Mouse (Mus musculus): Measurements from ENCODE around the gene Serp2. TPM values are rescaled to one million over a fixed set of nuclear protein-coding genes. Genes with fewer than 3 reads are reported as not detected.
A peak's percentile ranks its signal among the peaks of the same experiment; 100 is the strongest.

The Serp2 gene
- polyA plus RNA-seq, 1 experiment, result 1.0 TPM

DNA sequence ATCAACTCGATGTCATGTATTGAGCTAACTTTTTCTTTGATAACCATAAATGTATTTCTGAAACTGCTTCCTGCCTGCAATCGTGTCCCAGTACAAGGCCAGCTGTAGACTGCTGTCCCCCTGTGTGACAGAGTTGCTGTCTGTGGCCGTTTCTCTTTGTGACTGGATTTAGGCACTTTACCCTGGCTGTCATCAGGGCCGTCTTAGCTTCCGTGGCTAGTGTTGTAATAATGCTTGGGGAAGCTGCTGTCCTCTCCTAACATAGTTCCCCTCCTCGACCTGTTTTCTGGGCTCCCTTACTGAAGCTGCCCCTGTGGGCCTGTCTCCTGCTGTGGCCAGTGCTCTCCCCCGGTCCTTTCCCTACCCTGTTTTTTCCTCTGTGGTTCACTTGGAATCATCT lies 58.5 kb downstream of the Serp2 start:
- Histone ChIP-seq H3K4me3 (ENCODE audit: insufficient read depth, low read depth, low read length) (no peak overlapping the region), H3K4me1 (ENCODE audit: control insufficient read depth, insufficient read depth, low read length) (peaks cover 6% of the 10 kb centered on the region; the same call in 1 of the 2 replicates), H3K27ac (ENCODE audit: insufficient read depth, low read depth, low read length) (no peak overlapping the region), H3K36me3 (ENCODE audit: control insufficient read depth, insufficient read depth, low read length) (no peaks in the 10 kb centered on the region), H3K27me3 (replicated peaks; ENCODE audit: control insufficient read depth, insufficient read depth, low read length) (no peaks in the 10 kb centered on the region)
- no peak for DNase-seq
- TF ChIP-seq POLR2A (IDR thresholded peaks at IDR 0.05; ENCODE audit: low read depth, low read length), result no peak
- no peak for TF ChIP-seq CTCF (conservative IDR thresholded peaks at IDR 0.05; ENCODE audit: insufficient read depth, insufficient read length, low read depth, low read length)
- 57% methylated on average over 7 of the region's 7 CpGs for WGBS

DNA sequence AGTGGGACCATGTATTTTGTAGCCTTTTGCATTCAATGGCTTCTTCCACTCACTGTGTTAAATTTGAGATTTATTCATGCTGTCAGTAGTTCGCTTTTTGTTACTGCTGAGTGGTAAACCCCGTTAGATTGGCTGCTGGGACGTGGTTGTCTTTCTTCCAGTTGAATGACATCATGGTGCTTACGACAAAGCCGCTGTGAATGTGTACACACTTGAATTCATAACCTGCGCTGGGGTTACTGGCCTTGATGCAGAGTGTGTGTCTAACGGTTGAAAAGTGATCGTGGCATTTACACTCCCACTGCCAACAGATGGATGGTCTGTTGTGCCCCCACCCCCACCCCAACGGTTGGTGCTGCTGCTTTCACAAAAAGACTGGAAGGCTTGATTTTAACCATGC lies 59.5 kb downstream of the Serp2 start:
- Histone ChIP-seq H3K36me3 (ENCODE audit: control insufficient read depth, insufficient read depth, low read length) (no peaks in the 10 kb centered on the region), H3K27ac (ENCODE audit: insufficient read depth, low read depth, low read length) (no peak overlapping the region), H3K4me1 (ENCODE audit: control insufficient read depth, insufficient read depth, low read length) (peaks cover 6% of the 10 kb centered on the region; the same call in 1 of the 2 replicates), H3K27me3 (replicated peaks; ENCODE audit: control insufficient read depth, insufficient read depth, low read length) (no peaks in the 10 kb centered on the region), H3K4me3 (ENCODE audit: insufficient read depth, low read depth, low read length) (no peak overlapping the region)
- no peak for DNase-seq
- no peak for TF ChIP-seq CTCF (conservative IDR thresholded peaks at IDR 0.05; ENCODE audit: insufficient read depth, insufficient read length, low read depth, low read length)
- 81% methylated on average over 9 of the region's 9 CpGs for WGBS

DNA sequence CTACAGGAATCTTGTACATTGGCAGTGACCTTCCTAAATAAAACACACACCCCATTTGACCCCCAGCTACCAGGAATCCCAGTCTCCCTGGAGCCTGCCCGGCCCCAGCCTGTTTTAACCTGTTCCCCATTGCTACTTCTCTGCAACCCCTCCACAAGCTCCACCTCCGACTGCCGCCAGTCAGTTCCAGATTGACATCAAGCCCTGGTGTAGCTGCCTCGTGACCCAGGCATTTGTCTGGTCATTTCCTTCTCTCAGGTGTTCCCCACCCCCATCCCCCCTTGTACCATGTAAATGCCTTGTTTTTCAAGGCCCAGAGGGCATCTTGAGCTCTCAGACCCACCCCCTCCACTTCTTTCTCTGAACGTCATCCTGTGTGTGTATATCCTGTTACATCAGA lies 61.7 kb downstream of the Serp2 start:
- Histone ChIP-seq H3K27me3 (replicated peaks; ENCODE audit: control insufficient read depth, insufficient read depth, low read length) (no peaks in the 10 kb centered on the region), H3K36me3 (ENCODE audit: control insufficient read depth, insufficient read depth, low read length) (no peaks in the 10 kb centered on the region), H3K4me1 (ENCODE audit: control insufficient read depth, insufficient read depth, low read length) (peaks cover 1% of the 10 kb centered on the region; the same call in 1 of the 2 replicates), H3K4me3 (ENCODE audit: insufficient read depth, low read depth, low read length) (no peak overlapping the region), H3K27ac (ENCODE audit: insufficient read depth, low read depth, low read length) (peak overlapping the region; percentile 1; the same call in 1 of the 2 replicates)
- 41% methylated on average over 5 of the region's 5 CpGs for WGBS
- TF ChIP-seq CTCF (conservative IDR thresholded peaks at IDR 0.05; ENCODE audit: insufficient read depth, insufficient read length, low read depth, low read length), result no peak
- no peak for TF ChIP-seq POLR2A (IDR thresholded peaks at IDR 0.05; ENCODE audit: low read depth, low read length)
- DNase-seq, result peak; percentile 51

DNA sequence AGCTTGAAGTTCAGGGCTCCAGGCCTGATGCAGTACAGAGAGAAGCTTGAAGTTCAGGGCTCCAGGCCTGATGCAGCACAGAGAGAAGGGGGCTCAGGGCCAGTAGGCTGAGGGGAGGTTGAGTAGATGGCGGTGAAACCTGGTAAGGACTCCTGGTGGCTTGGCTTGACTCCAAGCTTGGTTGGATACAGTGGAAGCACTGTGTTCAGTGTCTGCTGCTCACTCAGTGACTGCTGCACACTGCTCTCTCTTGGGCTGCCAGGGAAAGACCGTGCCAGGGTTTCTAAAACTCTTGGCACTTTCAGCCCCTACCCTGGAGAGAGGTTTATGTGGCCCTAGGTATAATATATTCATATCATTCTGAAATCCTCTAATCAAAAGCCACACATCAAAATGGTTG lies 67.6 kb downstream of the Serp2 start:
- TF ChIP-seq CTCF (conservative IDR thresholded peaks at IDR 0.05; ENCODE audit: insufficient read depth, insufficient read length, low read depth, low read length) (no peak), POLR2A (IDR thresholded peaks at IDR 0.05; ENCODE audit: low read depth, low read length) (no peak)

DNA sequence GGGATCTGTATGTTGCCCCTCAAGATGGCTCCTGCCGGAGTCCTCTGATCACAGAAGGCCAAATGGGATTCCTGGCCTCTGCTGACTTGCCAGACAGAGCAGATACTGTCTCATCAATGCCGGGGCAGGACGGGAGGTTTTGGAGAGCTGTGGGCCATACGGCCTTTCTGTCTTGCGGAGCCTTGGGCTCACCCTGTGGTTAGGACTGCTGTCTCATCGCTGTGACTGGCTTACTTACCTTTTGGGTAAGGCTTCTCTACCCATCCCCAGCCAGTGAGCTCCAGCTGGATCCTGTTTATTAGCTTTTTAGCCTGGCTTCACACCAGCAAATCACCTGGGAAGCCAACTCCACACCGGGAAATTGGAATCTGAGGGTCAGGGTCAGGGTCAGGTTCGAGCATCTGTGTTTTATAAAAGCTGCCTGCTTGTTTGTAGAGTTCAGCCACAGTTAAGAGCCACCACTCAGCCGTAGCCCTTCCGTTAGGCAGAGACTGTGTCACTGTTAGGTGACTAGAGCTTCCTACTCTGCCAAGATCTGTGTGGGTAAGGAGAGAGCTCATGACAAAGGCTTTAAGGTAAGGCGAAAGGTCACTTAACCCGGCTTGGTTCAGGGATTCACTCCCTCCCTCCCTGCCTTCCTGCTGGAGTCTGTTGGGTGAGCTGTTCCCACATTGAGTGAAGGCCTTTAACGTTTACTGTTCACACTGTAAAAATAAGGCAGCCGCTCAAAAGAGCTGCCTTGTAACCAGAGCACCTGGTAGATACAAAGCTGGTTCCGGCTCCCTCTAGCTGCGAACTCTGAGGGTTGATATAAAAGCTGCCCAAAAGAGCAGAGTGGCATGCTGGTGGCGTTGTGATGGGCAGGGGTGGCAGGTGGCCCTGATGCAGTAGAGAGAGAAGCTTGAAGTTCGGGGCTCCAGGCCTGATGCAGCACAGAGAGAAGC lies 68.3 kb downstream of the Serp2 start:
- DNase-seq, result no peak
- Histone ChIP-seq H3K27me3 (replicated peaks; ENCODE audit: control insufficient read depth, insufficient read depth, low read length) (no peaks in the 10 kb centered on the region), H3K4me1 (ENCODE audit: control insufficient read depth, insufficient read depth, low read length) (peaks cover 4% of the 10 kb centered on the region; the same call in 1 of the 2 replicates), H3K27ac (ENCODE audit: insufficient read depth, low read depth, low read length) (peak overlapping the region; percentile 14; the same call in 1 of the 2 replicates), H3K36me3 (ENCODE audit: control insufficient read depth, insufficient read depth, low read length) (no peaks in the 10 kb centered on the region), H3K4me3 (ENCODE audit: insufficient read depth, low read depth, low read length) (no peak overlapping the region)
- 51% methylated on average over 18 of the region's 18 CpGs for WGBS
- TF ChIP-seq CTCF (conservative IDR thresholded peaks at IDR 0.05; ENCODE audit: insufficient read depth, insufficient read length, low read depth, low read length) (peak; percentile 34), POLR2A (IDR thresholded peaks at IDR 0.05; ENCODE audit: low read depth, low read length) (no peak)

More for the DNA sequence above, 67.6 kb downstream of the Serp2 start:
- H3K4me3 ChIP-seq (ENCODE audit: insufficient read depth, low read depth, low read length), result no peak overlapping the region
- DNase-seq, result no peak
- H3K4me1 ChIP-seq (ENCODE audit: control insufficient read depth, insufficient read depth, low read length), result peaks cover 4% of the 10 kb centered on the region; the same call in 1 of the 2 replicates
- H3K27ac ChIP-seq (ENCODE audit: insufficient read depth, low read depth, low read length), result no peak overlapping the region
- H3K36me3 ChIP-seq (ENCODE audit: control insufficient read depth, insufficient read depth, low read length), result no peaks in the 10 kb centered on the region
- no peaks in the 10 kb centered on the region for H3K27me3 ChIP-seq (replicated peaks; ENCODE audit: control insufficient read depth, insufficient read depth, low read length)
- 66% methylated on average over 2 of the region's 2 CpGs for WGBS

DNA sequence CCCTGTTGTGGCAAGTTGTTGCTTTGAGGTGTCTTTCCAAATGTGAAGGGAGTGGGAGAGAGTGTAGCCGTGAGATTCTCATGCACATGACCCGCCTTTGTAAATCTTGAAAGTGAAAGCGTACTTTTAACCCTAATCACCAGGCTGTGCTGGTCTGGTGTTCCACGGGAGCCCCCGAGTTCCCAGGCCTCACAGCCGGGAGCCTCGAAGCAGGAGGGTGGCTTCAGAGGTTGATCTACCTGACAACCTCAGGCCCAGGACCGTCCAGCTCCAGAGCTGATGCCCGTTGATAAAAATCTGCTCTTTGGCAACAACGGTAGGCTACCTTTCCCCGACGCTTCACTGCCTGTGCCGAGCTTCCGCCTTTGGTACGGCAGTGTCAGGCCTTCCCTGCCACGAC lies 69.1 kb downstream of the Serp2 start:
- 73% methylated on average over 16 of the region's 16 CpGs for WGBS
- TF ChIP-seq POLR2A (IDR thresholded peaks at IDR 0.05; ENCODE audit: low read depth, low read length), result no peak
- TF ChIP-seq CTCF (conservative IDR thresholded peaks at IDR 0.05; ENCODE audit: insufficient read depth, insufficient read length, low read depth, low read length), result no peak
- no peak overlapping the region for H3K4me3 ChIP-seq (ENCODE audit: insufficient read depth, low read depth, low read length)
- H3K4me1 ChIP-seq (ENCODE audit: control insufficient read depth, insufficient read depth, low read length), result peaks cover 4% of the 10 kb centered on the region; the same call in 1 of the 2 replicates
- DNase-seq, result no peak
- H3K36me3 ChIP-seq (ENCODE audit: control insufficient read depth, insufficient read depth, low read length), result no peaks in the 10 kb centered on the region
- no peaks in the 10 kb centered on the region for H3K27me3 ChIP-seq (replicated peaks; ENCODE audit: control insufficient read depth, insufficient read depth, low read length)
- 0 out of 2 replicates have a peak overlapping the region, but pooled peaks have one; percentile 25 for H3K27ac ChIP-seq (ENCODE audit: insufficient read depth, low read depth, low read length)

DNA sequence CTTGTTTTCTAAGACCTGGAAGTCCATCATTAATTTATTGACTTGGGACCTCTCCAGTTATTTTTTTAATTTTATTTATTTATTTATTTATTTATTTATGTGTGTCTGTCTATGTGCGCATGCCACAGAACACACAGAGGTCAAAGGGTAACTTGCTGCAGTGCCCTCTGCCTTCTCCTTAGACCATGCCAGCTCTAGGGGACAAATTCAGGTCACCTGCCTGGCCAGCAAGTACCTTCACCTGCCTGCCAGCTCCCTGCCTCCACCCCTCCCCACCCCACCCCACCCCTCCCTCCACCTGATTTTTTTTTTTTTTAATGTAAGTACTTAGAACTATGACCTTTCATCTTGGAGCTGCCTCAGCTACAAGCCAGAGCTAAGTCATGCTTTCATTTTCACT lies 73.0 kb downstream of the Serp2 start:
- Histone ChIP-seq H3K27me3 (replicated peaks; ENCODE audit: control insufficient read depth, insufficient read depth, low read length) (no peaks in the 10 kb centered on the region), H3K4me3 (ENCODE audit: insufficient read depth, low read depth, low read length) (no peak overlapping the region), H3K36me3 (ENCODE audit: control insufficient read depth, insufficient read depth, low read length) (no peaks in the 10 kb centered on the region), H3K27ac (ENCODE audit: insufficient read depth, low read depth, low read length) (no peak overlapping the region), H3K4me1 (ENCODE audit: control insufficient read depth, insufficient read depth, low read length) (peaks cover 11% of the 10 kb centered on the region; the same call in 1 of the 2 replicates)
- 46% methylated on average over 1 of the region's 1 CpGs for WGBS
- peak; percentile 69 for DNase-seq
- TF ChIP-seq CTCF (conservative IDR thresholded peaks at IDR 0.05; ENCODE audit: insufficient read depth, insufficient read length, low read depth, low read length) (no peak), POLR2A (IDR thresholded peaks at IDR 0.05; ENCODE audit: low read depth, low read length) (no peak)

Other genes starting within 250 kb of the Serp2 start
- gene Tsc22d1, start 141.9 kb downstream of the Serp2 start, polyA plus RNA-seq (2012; rRNA removed), result 137 and 153 TPM in 2 replicates